Mouse (Mus musculus) hindbrain, embryonic 14.5 days (tissue): ENCODE measurements around the gene Rin2. TPM values are rescaled to one million over a fixed set of nuclear protein-coding genes. Genes with fewer than 3 reads are reported as not detected.

Experiments
- ATAC-seq: fragments of 200-750 bp; cut with Nextera tagmentation; 2 replicates; pipeline ENCODE4 v1.8.0; 2017; ENCODE audit warnings: moderate number of reproducible peaks, mild to moderate bottlenecking, moderate TSS enrichment, moderate library complexity; ENCODE audit not compliant: low FRiP score
- DNase-seq: peaks from one replicate; pipeline ENCODE4 v3.0.0-alpha.2; 2015; ENCODE audit warnings: low spot score
- H3K27ac ChIP-seq: fragments of 300-500 bp; sonication (generic); 2 replicates; pipeline ENCODE4 v1.5.1; 2014; ENCODE audit warnings: mild to moderate bottlenecking, moderate library complexity
- H3K27me3 ChIP-seq: fragments of 300-500 bp; sonication (generic); 2 replicates; pipeline ENCODE4 v1.6.1; 2014; ENCODE audit warnings: mild to moderate bottlenecking, low read length, mixed read lengths; ENCODE audit not compliant: control insufficient read depth, insufficient read depth
- H3K36me3 ChIP-seq: fragments of 300-500 bp; sonication (generic); replicated peaks from 2 replicates; pipeline ENCODE4 v1.6.1; 2014; ENCODE audit not compliant: control insufficient read depth, insufficient read depth
- H3K4me1 ChIP-seq: fragments of 300-500 bp; sonication (generic); replicated peaks from 2 replicates; pipeline ENCODE4 v1.6.1; 2014; ENCODE audit warnings: antibody characterized with exemption, low read length, mixed read lengths; ENCODE audit not compliant: control insufficient read depth, insufficient read depth
- H3K4me2 ChIP-seq: fragments of 300-500 bp; sonication (generic); replicated peaks from 2 replicates; pipeline ENCODE4 v1.6.1; 2014; ENCODE audit warnings: mild to moderate bottlenecking, moderate library complexity
- H3K4me3 ChIP-seq: fragments of 300-500 bp; sonication (generic); replicated peaks from 2 replicates; pipeline ENCODE4 v1.5.1; 2014; ENCODE audit warnings: mild to moderate bottlenecking, low read length
- H3K9ac ChIP-seq: fragments of 300-500 bp; sonication (generic); 2 replicates; pipeline ENCODE4 v1.6.1; 2014
- H3K9me3 ChIP-seq: fragments of 300-500 bp; sonication (generic); 2 replicates; pipeline ENCODE4 v1.6.1; 2016; ENCODE audit warnings: low read length; ENCODE audit not compliant: control insufficient read depth
- WGBS: fragments of 180-500 bp; shearing (Covaris S2); extraction: QIAGEN DNeasy Blood & Tissue Kit; methylation state at CpG from one replicate; pipeline ENCODE4 v1.1.7; 2014; 5-methylcytosine and 5-hydroxymethylcytosine counted together
- polyA plus RNA-seq: library from polyadenylated mRNA; unstranded; fragments of >200 nt; fragmentation: Nextera tagmentation; extraction: Ambion mirVana; gene quantifications from 2 replicates; pipeline ENCODE4 v1.2.1, GENCODE M21; 2014

The Rin2 gene
- polyA plus RNA-seq, 1 experiment from 2014 or later: 17.1 TPM

GRCm38 (mm10) chr2:145838675-145839074 is 163.7 kb downstream of the Rin2 start:
- Histone ChIP-seq H3K4me2 (no peak overlapping the region), H3K9ac (no peak overlapping the region), H3K9me3 (no peaks in the 10 kb centered on the region), H3K4me1 (no peaks in the 10 kb centered on the region), H3K27me3 (no peaks in the 10 kb centered on the region), H3K4me3 (no peak overlapping the region), H3K36me3 (no peaks in the 10 kb centered on the region), H3K27ac (no peak overlapping the region)
- no peak for ATAC-seq
- DNase-seq: no peak
- WGBS: 93% methylated on average over 3 of the region's 3 CpGs

- H3K36me3 ChIP-seq: no peaks in the 10 kb centered on the region
- H3K27me3 ChIP-seq: no peaks in the 10 kb centered on the region
- 77% methylated on average over 9 of the region's 9 CpGs for WGBS
- no peak overlapping the region for H3K4me2 ChIP-seq
- DNase-seq (no peak), ATAC-seq (peak; percentile 70; the same call in 1 of the 2 replicates)
- no peaks in the 10 kb centered on the region for H3K9me3 ChIP-seq
- no peak overlapping the region for H3K27ac ChIP-seq
- no peak overlapping the region for H3K4me3 ChIP-seq
- H3K9ac ChIP-seq: no peak overlapping the region
- H3K4me1 ChIP-seq: no peaks in the 10 kb centered on the region
These were observed 164.7 kb downstream of the Rin2 start for GRCm38 (mm10) chr2:145839565-145840315.

- DNase-seq (no peak), ATAC-seq (0 out of 2 replicates have a peak, but pooled peaks have one; percentile 34)
- Histone ChIP-seq H3K27ac (no peak overlapping the region), H3K27me3 (no peaks in the 10 kb centered on the region), H3K4me2 (no peak overlapping the region), H3K36me3 (no peaks in the 10 kb centered on the region), H3K4me1 (no peaks in the 10 kb centered on the region), H3K9ac (no peak overlapping the region), H3K4me3 (no peak overlapping the region), H3K9me3 (no peaks in the 10 kb centered on the region)
- WGBS: 84% methylated on average over 3 of the region's 3 CpGs
These were observed 165.3 kb downstream of the Rin2 start for GRCm38 (mm10) chr2:145840320-145840719.

- H3K36me3 ChIP-seq: no peaks in the 10 kb centered on the region
These were observed 166.2 kb downstream of the Rin2 start for GRCm38 (mm10) chr2:145840910-145841870.

GRCm38 (mm10) chr2:145843322-145843721 is 168.3 kb downstream of the Rin2 start:
- 94% methylated on average over 6 of the region's 6 CpGs for WGBS
- H3K27me3 ChIP-seq: no peaks in the 10 kb centered on the region
- no peak for ATAC-seq

More at GRCm38 (mm10) chr2:145840910-145841870, 166.2 kb downstream of the Rin2 start:
- ATAC-seq: no peak
- Histone ChIP-seq H3K4me1 (no peaks in the 10 kb centered on the region), H3K4me3 (no peak overlapping the region), H3K27ac (no peak overlapping the region), H3K4me2 (no peak overlapping the region), H3K27me3 (no peaks in the 10 kb centered on the region), H3K9ac (no peak overlapping the region), H3K9me3 (no peaks in the 10 kb centered on the region)
- WGBS: 83% methylated on average over 12 of the region's 12 CpGs
- no peak for DNase-seq

GRCm38 (mm10) chr2:145846595-145846994 is 171.6 kb downstream of the Rin2 start:
- Histone ChIP-seq H3K27ac (no peak overlapping the region), H3K4me2 (no peak overlapping the region), H3K27me3 (no peaks in the 10 kb centered on the region), H3K9me3 (no peaks in the 10 kb centered on the region), H3K4me3 (no peak overlapping the region), H3K4me1 (no peaks in the 10 kb centered on the region), H3K9ac (no peak overlapping the region), H3K36me3 (peaks cover 10% of the 10 kb centered on the region; the same call in 1 of the 2 replicates)
- ATAC-seq (no peak), DNase-seq (no peak)
- WGBS: 88% methylated on average over 3 of the region's 3 CpGs

More at GRCm38 (mm10) chr2:145843322-145843721, 168.3 kb downstream of the Rin2 start:
- Histone ChIP-seq H3K9me3 (no peaks in the 10 kb centered on the region), H3K36me3 (no peaks in the 10 kb centered on the region; the same call in 1 of the 2 replicates), H3K9ac (no peak overlapping the region), H3K27ac (no peak overlapping the region), H3K4me2 (no peak overlapping the region), H3K4me3 (no peak overlapping the region), H3K4me1 (no peaks in the 10 kb centered on the region)
- no peak for DNase-seq

GRCm38 (mm10) chr2:145849170-145849905 is 174.3 kb downstream of the Rin2 start:
- Histone ChIP-seq H3K4me1 (no peaks in the 10 kb centered on the region), H3K9me3 (no peaks in the 10 kb centered on the region), H3K27ac (no peak overlapping the region), H3K36me3 (peaks cover 10% of the 10 kb centered on the region; the same call in 1 of the 2 replicates), H3K9ac (no peak overlapping the region), H3K4me2 (no peak overlapping the region), H3K4me3 (no peak overlapping the region), H3K27me3 (no peaks in the 10 kb centered on the region)
- WGBS: 81% methylated on average over 10 of the region's 10 CpGs
- ATAC-seq (no peak), DNase-seq (no peak)

GRCm38 (mm10) chr2:145850779-145851178 is 175.8 kb downstream of the Rin2 start:
- 48% methylated on average over 4 of the region's 4 CpGs for WGBS
- Histone ChIP-seq H3K4me3 (no peak overlapping the region), H3K4me1 (no peaks in the 10 kb centered on the region), H3K9me3 (no peaks in the 10 kb centered on the region), H3K27ac (no peak overlapping the region), H3K27me3 (no peaks in the 10 kb centered on the region), H3K4me2 (no peak overlapping the region), H3K36me3 (peaks cover 10% of the 10 kb centered on the region; the same call in 1 of the 2 replicates), H3K9ac (no peak overlapping the region)
- DNase-seq (no peak), ATAC-seq (no peak)
